Mouse (Mus musculus): Measurements from ENCODE around the gene Bcl9. TPM values are rescaled to one million over a fixed set of nuclear protein-coding genes. Genes with fewer than 3 reads are reported as not detected.
A peak's percentile ranks its signal among the peaks of the same experiment; 100 is the strongest.

The Bcl9 gene
- polyA plus RNA-seq, 1 experiment = 22.8 TPM

DNA sequence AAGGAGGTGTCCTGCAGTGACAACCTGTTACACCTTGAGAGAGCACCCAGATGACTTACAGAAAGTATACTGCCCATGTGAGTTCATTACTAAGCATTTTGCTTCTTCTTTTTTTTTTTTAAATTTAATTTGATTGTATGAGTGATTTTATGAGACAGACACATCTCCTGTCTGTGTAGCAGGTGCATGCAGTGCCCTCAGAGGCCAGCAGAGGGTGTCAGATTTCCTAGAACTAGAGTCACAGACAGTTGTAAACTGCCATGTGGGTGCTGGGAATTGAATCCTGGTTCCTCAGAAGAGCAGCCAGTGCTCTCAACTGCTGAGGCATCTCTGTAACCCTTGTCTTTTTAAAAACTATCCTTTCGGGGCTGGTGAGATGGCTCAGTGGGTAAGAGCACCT, 35.5 kb downstream of the Bcl9 start:
- Histone ChIP-seq H3K4me3 (ENCODE audit: control insufficient read depth, insufficient read depth, low read length) (no peak overlapping the region), H3K27me3 (ENCODE audit: control insufficient read depth, insufficient read depth, low read length) (no peaks in the 10 kb centered on the region), H3K36me3 (ENCODE audit: control insufficient read depth, insufficient read depth, low read length) (no peaks in the 10 kb centered on the region), H3K27ac (ENCODE audit: control insufficient read depth, insufficient read depth, low read length) (no peak overlapping the region), H3K4me1 (replicated peaks; ENCODE audit: control insufficient read depth, insufficient read depth, low read length) (no peaks in the 10 kb centered on the region)
- no peak for TF ChIP-seq POLR2A (IDR thresholded peaks at IDR 0.05; ENCODE audit: control insufficient read depth, extremely low read depth, insufficient read depth, low read length, poor library complexity)
- TF ChIP-seq CTCF (IDR thresholded peaks at IDR 0.05; ENCODE audit: borderline replicate concordance, control insufficient read depth, extremely low read depth, insufficient read depth, low read length, poor library complexity) = no peak
- WGBS = 93% methylated on average over 1 of the region's 1 CpGs
- peak; percentile 4 for DNase-seq

DNA sequence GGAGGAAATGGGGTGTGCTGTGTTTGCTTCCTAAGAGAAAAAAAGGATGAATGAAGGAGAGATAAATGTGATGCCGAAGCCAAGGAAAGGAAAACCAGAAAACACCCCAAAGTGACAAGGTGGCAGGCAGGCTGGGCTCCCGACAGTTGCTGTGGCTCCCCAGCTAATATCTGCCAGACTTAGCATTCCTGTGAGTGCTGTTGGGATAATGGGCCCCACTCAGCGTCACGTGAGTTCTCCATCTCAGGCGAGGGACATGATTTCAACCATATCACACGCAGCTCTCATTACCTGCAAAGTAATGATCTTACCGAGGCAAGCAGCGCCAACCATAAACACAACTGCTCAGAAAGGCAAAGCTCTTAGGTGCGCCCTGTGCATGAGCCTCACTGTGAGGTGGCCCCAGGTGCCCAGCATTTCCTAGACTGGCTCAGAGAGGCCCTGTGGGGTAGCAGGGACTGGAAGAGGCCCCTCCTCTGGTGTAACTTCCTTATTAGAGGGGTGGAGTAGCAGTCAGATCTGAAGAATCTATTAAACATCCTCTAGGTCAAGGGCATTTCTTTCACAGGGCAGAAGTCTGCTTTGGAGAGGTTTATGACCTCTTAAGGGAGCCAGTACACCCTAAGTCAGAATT, 41.9 kb downstream of the Bcl9 start:
- Histone ChIP-seq H3K36me3 (ENCODE audit: control insufficient read depth, insufficient read depth, low read length) (no peaks in the 10 kb centered on the region), H3K4me1 (replicated peaks; ENCODE audit: control insufficient read depth, insufficient read depth, low read length) (peaks cover 11% of the 10 kb centered on the region), H3K27ac (ENCODE audit: control insufficient read depth, insufficient read depth, low read length) (no peak overlapping the region), H3K27me3 (ENCODE audit: control insufficient read depth, insufficient read depth, low read length) (no peaks in the 10 kb centered on the region), H3K4me3 (ENCODE audit: control insufficient read depth, insufficient read depth, low read length) (no peak overlapping the region)
- 41% methylated on average over 9 of the region's 9 CpGs for WGBS
- TF ChIP-seq POLR2A (IDR thresholded peaks at IDR 0.05; ENCODE audit: control insufficient read depth, extremely low read depth, insufficient read depth, low read length, poor library complexity) (no peak), CTCF (IDR thresholded peaks at IDR 0.05; ENCODE audit: borderline replicate concordance, control insufficient read depth, extremely low read depth, insufficient read depth, low read length, poor library complexity) (no peak)
- no peak for DNase-seq

GRCm38 (mm10) chr3:97254861-97255465, 42.8 kb downstream of the Bcl9 start:
- 18% methylated on average over 4 of the region's 5 CpGs for WGBS
- Histone ChIP-seq H3K4me1 (replicated peaks; ENCODE audit: control insufficient read depth, insufficient read depth, low read length) (peaks cover 11% of the 10 kb centered on the region), H3K36me3 (ENCODE audit: control insufficient read depth, insufficient read depth, low read length) (no peaks in the 10 kb centered on the region), H3K27me3 (ENCODE audit: control insufficient read depth, insufficient read depth, low read length) (no peaks in the 10 kb centered on the region), H3K4me3 (ENCODE audit: control insufficient read depth, insufficient read depth, low read length) (no peak overlapping the region), H3K27ac (ENCODE audit: control insufficient read depth, insufficient read depth, low read length) (no peak overlapping the region)
- no peak for DNase-seq
- TF ChIP-seq POLR2A (IDR thresholded peaks at IDR 0.05; ENCODE audit: control insufficient read depth, extremely low read depth, insufficient read depth, low read length, poor library complexity) (no peak), CTCF (IDR thresholded peaks at IDR 0.05; ENCODE audit: borderline replicate concordance, control insufficient read depth, extremely low read depth, insufficient read depth, low read length, poor library complexity) (no peak)

DNA sequence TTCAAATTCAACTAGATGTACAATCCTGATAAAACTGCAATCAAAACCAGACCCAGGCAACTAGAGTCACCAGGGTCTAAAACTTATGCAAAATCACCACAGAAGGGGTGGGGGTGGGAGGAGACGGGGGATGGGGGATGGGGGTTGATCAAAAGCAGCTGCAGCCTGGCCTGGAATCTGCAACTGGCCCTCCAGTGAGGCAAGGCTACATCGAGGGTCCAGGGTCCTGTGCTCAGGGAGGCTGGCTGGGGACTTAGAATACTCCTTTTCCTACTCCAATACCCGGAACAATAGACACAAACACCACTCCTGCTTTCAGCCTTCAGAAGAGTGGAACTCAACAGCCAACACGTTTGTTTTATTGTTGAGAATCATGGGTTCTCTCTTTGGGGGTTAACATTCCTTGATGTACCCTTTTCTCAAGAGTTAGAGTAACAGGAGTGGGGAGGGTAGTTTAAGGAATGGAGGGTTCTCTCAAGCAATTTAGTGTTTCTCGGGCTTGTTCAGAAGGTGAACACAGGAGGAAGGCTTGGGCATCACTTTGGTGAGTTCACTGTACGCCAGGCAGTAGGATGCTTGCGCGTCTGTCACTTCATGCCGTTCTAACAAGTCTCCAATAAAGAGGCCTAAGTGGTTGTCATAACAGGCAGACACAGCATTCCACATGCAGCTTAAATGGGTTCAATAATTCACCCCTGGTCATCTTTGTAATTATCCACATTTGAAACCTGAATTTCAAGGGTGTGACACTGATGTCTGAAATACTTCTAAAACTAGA, 43.7 kb downstream of the Bcl9 start:
- TF ChIP-seq CTCF (IDR thresholded peaks at IDR 0.05; ENCODE audit: borderline replicate concordance, control insufficient read depth, extremely low read depth, insufficient read depth, low read length, poor library complexity) (no peak), POLR2A (IDR thresholded peaks at IDR 0.05; ENCODE audit: control insufficient read depth, extremely low read depth, insufficient read depth, low read length, poor library complexity) (no peak)
- Histone ChIP-seq H3K4me3 (ENCODE audit: control insufficient read depth, insufficient read depth, low read length) (no peak overlapping the region), H3K27ac (ENCODE audit: control insufficient read depth, insufficient read depth, low read length) (no peak overlapping the region), H3K36me3 (ENCODE audit: control insufficient read depth, insufficient read depth, low read length) (no peaks in the 10 kb centered on the region), H3K27me3 (ENCODE audit: control insufficient read depth, insufficient read depth, low read length) (no peaks in the 10 kb centered on the region), H3K4me1 (replicated peaks; ENCODE audit: control insufficient read depth, insufficient read depth, low read length) (peaks cover 11% of the 10 kb centered on the region)
- 88% methylated on average over 9 of the region's 9 CpGs for whole genome bisulfite sequencing
- DNase-seq = no peak

- H3K4me1 ChIP-seq (replicated peaks; ENCODE audit: control insufficient read depth, insufficient read depth, low read length) = peaks cover 11% of the 10 kb centered on the region
- no peak for DNase-seq
- TF ChIP-seq POLR2A (IDR thresholded peaks at IDR 0.05; ENCODE audit: control insufficient read depth, extremely low read depth, insufficient read depth, low read length, poor library complexity) = no peak
- no peak for TF ChIP-seq CTCF (IDR thresholded peaks at IDR 0.05; ENCODE audit: borderline replicate concordance, control insufficient read depth, extremely low read depth, insufficient read depth, low read length, poor library complexity)
- H3K27me3 ChIP-seq (ENCODE audit: control insufficient read depth, insufficient read depth, low read length) = no peaks in the 10 kb centered on the region
- no peak overlapping the region for H3K27ac ChIP-seq (ENCODE audit: control insufficient read depth, insufficient read depth, low read length)
- no peak overlapping the region for H3K4me3 ChIP-seq (ENCODE audit: control insufficient read depth, insufficient read depth, low read length)
- H3K36me3 ChIP-seq (ENCODE audit: control insufficient read depth, insufficient read depth, low read length) = no peaks in the 10 kb centered on the region
- 98% methylated on average over 6 of the region's 6 CpGs for WGBS
Observed at GRCm38 (mm10) chr3:97252896-97253295, 44.8 kb downstream of the Bcl9 start.

DNA sequence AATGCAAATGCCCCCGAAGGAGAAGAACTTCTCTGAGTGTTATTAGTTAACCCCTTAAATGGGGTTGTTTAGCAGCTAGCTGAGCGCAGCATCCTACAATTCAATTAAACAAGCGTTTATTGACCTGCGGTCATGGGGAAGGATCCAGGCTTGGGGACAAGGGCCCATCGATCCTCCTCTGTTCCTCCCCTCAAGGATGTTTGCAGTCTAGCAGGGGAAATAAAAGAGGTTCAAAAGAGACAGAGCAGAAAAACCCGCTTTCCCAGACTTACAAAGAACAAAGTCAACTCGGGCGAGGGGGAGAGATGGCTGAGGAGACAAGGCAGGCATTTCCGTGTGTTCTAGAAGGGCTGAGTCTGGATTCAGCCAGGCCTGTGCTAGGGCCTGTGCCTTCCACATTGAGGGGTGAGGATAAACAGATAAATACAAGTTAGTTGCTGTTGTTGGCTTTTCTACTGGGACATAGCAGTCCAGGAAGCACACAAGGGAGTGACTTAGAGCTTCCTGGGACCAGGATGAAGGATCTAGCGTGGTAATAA, 55.0 kb downstream of the Bcl9 start:
- Histone ChIP-seq H3K27ac (ENCODE audit: control insufficient read depth, insufficient read depth, low read length) (no peak overlapping the region), H3K36me3 (ENCODE audit: control insufficient read depth, insufficient read depth, low read length) (no peaks in the 10 kb centered on the region), H3K4me1 (replicated peaks; ENCODE audit: control insufficient read depth, insufficient read depth, low read length) (no peaks in the 10 kb centered on the region), H3K4me3 (ENCODE audit: control insufficient read depth, insufficient read depth, low read length) (no peak overlapping the region), H3K27me3 (ENCODE audit: control insufficient read depth, insufficient read depth, low read length) (no peaks in the 10 kb centered on the region)
- no peak for DNase-seq
- 94% methylated on average over 10 of the region's 10 CpGs for WGBS
- no peak for TF ChIP-seq CTCF (IDR thresholded peaks at IDR 0.05; ENCODE audit: borderline replicate concordance, control insufficient read depth, extremely low read depth, insufficient read depth, low read length, poor library complexity)

All from thymus, adult 2 months (tissue).